In the genomic region with DNA sequence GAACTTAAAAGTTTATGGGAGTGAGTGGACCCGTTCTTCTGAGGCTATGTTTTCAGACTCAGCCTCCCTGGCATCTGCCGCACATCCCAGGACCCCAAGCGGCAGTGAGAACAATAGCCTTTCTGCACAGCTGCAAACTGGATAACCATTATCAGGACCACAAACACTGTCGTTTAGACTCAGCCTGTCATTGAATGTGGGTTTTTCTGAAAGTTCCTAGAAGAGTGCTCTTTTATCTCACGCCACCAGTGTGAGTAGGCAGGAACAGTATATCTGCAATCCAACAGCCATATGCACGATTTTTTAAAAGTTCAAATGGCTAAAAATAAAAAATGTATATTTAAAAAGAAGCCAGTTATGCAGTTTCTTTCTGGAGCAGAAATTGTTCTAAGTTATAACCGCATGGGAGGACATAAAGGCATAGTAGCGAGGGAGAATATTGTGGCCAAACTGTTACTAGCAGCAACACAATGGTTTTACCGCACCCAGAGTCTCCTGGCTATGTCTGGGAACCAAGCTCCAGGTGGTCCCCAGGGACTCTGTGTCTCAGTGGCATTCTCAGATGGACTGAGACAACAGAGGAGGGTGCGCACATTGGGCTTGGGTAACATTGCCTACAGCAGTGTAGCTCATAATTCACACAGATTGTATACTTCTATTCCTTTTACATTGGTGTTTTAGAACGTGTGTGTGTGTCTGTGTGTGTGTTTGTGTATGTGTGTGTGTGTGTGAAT, we compare ENCODE assay signal across 16 mouse cellular contexts.
DNase-seq lines count a peak whose midpoint lies in the region; ATAC-seq and TF ChIP-seq lines count a peak whose summit lies in the region.
"Had no signal": no experiment of that assay in that cellular context is flagged by ENCODE, and none has a peak within 500 bp of the region (broad histone marks: within the 10 kb centered on the region; RNA-seq: fewer than 3 reads in every experiment).

No protein-coding gene starts in this region.

- 0 out of 2 replicates have a peak, but pooled peaks have one; percentile 46 for ATAC-seq in forebrain, embryonic 11.5 days (replicated peaks; ENCODE audit: low FRiP score)
- no peak for ATAC-seq in forebrain, embryonic 13.5 days
- ATAC-seq in megakaryocyte, adult 5-6 weeks (ENCODE audit: poor library complexity, severe bottlenecking): no peak

- no peak overlapping the region for H3K4me2 ChIP-seq in forebrain, embryonic 11.5 days (ENCODE audit: low read depth, low read length, severe bottlenecking)
- no peak overlapping the region for H3K4me2 ChIP-seq in forebrain, embryonic 13.5 days
- H3K4me2 ChIP-seq: limb, embryonic 13.5 days; neural tube, embryonic 13.5 days had no signal

- H3K4me1 ChIP-seq in forebrain, embryonic 11.5 days (replicated peaks; ENCODE audit: control insufficient read depth, insufficient read depth, low read length): no peaks in the 10 kb centered on the region
- H3K4me1 ChIP-seq in forebrain, embryonic 13.5 days: peaks cover 8% of the 10 kb centered on the region; the same call in 1 of the 2 replicates
- peaks cover 30% of the 10 kb centered on the region for H3K4me1 ChIP-seq in megakaryocyte, embryonic 14.5 days
- no peaks in the 10 kb centered on the region for H3K4me1 ChIP-seq in kidney, adult 2 months (ENCODE audit: control insufficient read depth, insufficient read depth, low read length)
- H3K4me1 ChIP-seq: limb, embryonic 13.5 days had no signal

- no peaks in the 10 kb centered on the region for H3K36me3 ChIP-seq in forebrain, embryonic 11.5 days (ENCODE audit: control insufficient read depth, insufficient read depth, low read length)
- no peaks in the 10 kb centered on the region for H3K36me3 ChIP-seq in forebrain, embryonic 13.5 days (ENCODE audit: poor library complexity, severe bottlenecking)
- H3K36me3 ChIP-seq in megakaryocyte, embryonic 14.5 days (replicated peaks; ENCODE audit: low read length): no peaks in the 10 kb centered on the region
- no peaks in the 10 kb centered on the region for H3K36me3 ChIP-seq in kidney, adult 2 months (ENCODE audit: control insufficient read depth, insufficient read depth, low read length)
- H3K36me3 ChIP-seq: limb, embryonic 13.5 days; neural tube, embryonic 13.5 days had no signal

- TF ChIP-seq CTCF in kidney, adult 2 months (conservative IDR thresholded peaks at IDR 0.05; ENCODE audit: insufficient read depth, insufficient read length, low read depth, low read length): no peak

- no peak overlapping the region for H3K9ac ChIP-seq in forebrain, embryonic 11.5 days (ENCODE audit: low read length)
- no peak overlapping the region for H3K9ac ChIP-seq in forebrain, embryonic 13.5 days
- H3K9ac ChIP-seq: limb, embryonic 13.5 days; neural tube, embryonic 13.5 days had no signal

- no peak for TF ChIP-seq POLR2A in kidney, adult 2 months (IDR thresholded peaks at IDR 0.05; ENCODE audit: low read depth, low read length)

- no peaks in the 10 kb centered on the region for H3K27me3 ChIP-seq in forebrain, embryonic 11.5 days (ENCODE audit: control insufficient read depth, insufficient read depth, low read length)
- no peaks in the 10 kb centered on the region for H3K27me3 ChIP-seq in forebrain, embryonic 13.5 days
- no peaks in the 10 kb centered on the region for H3K27me3 ChIP-seq in megakaryocyte, embryonic 14.5 days (replicated peaks)
- H3K27me3 ChIP-seq in kidney, adult 2 months (replicated peaks; ENCODE audit: control insufficient read depth, insufficient read depth, low read length): no peaks in the 10 kb centered on the region
- H3K27me3 ChIP-seq: limb, embryonic 13.5 days; neural tube, embryonic 13.5 days had no signal

- WGBS in forebrain, embryonic 11.5 days: 68% methylated on average over 11 of the region's 11 CpGs
- WGBS in forebrain, embryonic 13.5 days: 60% methylated on average over 11 of the region's 11 CpGs
- WGBS in kidney, adult 2 months: 74% methylated on average over 11 of the region's 11 CpGs

- no peak for DNase-seq in forebrain, embryonic 11.5 days (ENCODE audit: low spot score)
- peak; percentile 16 for DNase-seq in embryo, embryonic 11 days
- DNase-seq in mesoderm, embryonic 11.5 days (ENCODE audit: low read depth, low spot score): peak; percentile 18
- no peak for DNase-seq in kidney, adult 2 months
- no peak for DNase-seq in lung, postnatal 4 days
- DNase-seq: gastrocnemius, postnatal 25 days; heart, postnatal 4 days; kidney, adult 18-20 months; right cerebral cortex, postnatal 14 days; thymus, postnatal 25 days had no signal

- H3K4me3 ChIP-seq in forebrain, embryonic 11.5 days (ENCODE audit: low read depth, low read length): no peak overlapping the region
- no peak overlapping the region for H3K4me3 ChIP-seq in forebrain, embryonic 13.5 days
- H3K4me3 ChIP-seq in megakaryocyte, embryonic 14.5 days (replicated peaks): peak overlapping the region; percentile 71
- no peak overlapping the region for H3K4me3 ChIP-seq in kidney, adult 2 months (ENCODE audit: insufficient read depth, low read depth, low read length)
- H3K4me3 ChIP-seq: limb, embryonic 13.5 days; neural tube, embryonic 13.5 days had no signal

- 0 out of 2 replicates have a peak overlapping the region, but pooled peaks have one; percentile 18 for H3K27ac ChIP-seq in forebrain, embryonic 11.5 days (ENCODE audit: low read depth, low read length)
- no peak overlapping the region for H3K27ac ChIP-seq in forebrain, embryonic 13.5 days
- H3K27ac ChIP-seq in kidney, adult 2 months (ENCODE audit: insufficient read depth, low read depth, low read length): no peak overlapping the region
- H3K27ac ChIP-seq: limb, embryonic 13.5 days; macrophage; neural tube, embryonic 13.5 days had no signal

- no peaks in the 10 kb centered on the region for H3K9me3 ChIP-seq in forebrain, embryonic 11.5 days (ENCODE audit: control insufficient read depth, low read length)
- H3K9me3 ChIP-seq in forebrain, embryonic 13.5 days (replicated peaks): no peaks in the 10 kb centered on the region
- no peaks in the 10 kb centered on the region for H3K9me3 ChIP-seq in megakaryocyte, embryonic 14.5 days
- H3K9me3 ChIP-seq: limb, embryonic 13.5 days; neural tube, embryonic 13.5 days had no signal

Comparison
In these comparisons a context has a peak if more than half of its experiments do, and no peak if none do; other contexts are left out.
1. DNase-seq: peak in embryo, embryonic 11 days (single experiment) and mesoderm, embryonic 11.5 days (single experiment); none in forebrain, embryonic 11.5 days (single experiment), kidney, adult 2 months (single experiment) and lung, postnatal 4 days (0 of 2).